15 mouse cellular contexts compared by ENCODE assay signal in genomic region chr4:70776273-70776672, GRCm38 (mm10).
DNase-seq lines count a peak whose midpoint lies in the region.
"Had no signal": no experiment of that assay in that cellular context is flagged by ENCODE, and none has a peak within 500 bp of the region (broad histone marks: within the 10 kb centered on the region; RNA-seq: fewer than 3 reads in every experiment).

No protein-coding gene starts in this region.

- peak; percentile 57 for DNase-seq in 416B (ENCODE audit: low read depth)
- DNase-seq in T-cell, adult 2 months (ENCODE audit: low spot score): no peak
- DNase-seq: adrenal gland, adult 2 months; adrenal gland, adult 8-10 months; adrenal gland, postnatal 10 days; adrenal gland, postnatal 14 days; adrenal gland, postnatal 25 days; adrenal gland, postnatal 36 days; B cell, adult 2 months; cerebellum, adult 11 months; cerebellum, adult 11-12 months; cerebellum, adult 18-20 months; cerebellum, adult 2 months; cerebellum, adult 8-10 months; cerebellum, adult 9-10 months had no signal
